10 mouse cellular contexts compared by ENCODE assay signal in the genomic region with DNA sequence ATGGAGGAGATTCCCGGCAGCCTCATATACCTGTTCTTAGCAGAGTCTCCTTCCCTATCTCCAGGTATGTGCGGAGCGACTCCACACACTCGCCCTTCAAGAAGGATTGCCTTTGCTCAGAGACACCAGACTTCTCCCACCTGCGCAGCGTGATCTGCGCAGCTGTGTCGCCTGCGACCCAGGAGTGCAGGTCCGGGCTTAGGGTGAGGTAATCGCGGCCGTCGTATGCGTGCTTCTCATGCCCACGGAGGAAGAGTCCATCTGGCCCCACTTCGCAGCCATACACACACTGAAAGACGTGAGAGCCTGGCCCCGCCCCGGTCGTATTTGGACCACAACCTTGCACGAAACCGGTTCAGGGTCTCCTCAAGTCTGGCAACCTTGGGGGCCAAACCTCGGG. TPM values are rescaled to one million over a fixed set of nuclear protein-coding genes. Genes with fewer than 3 reads are reported as not detected.
DNase-seq lines count a peak whose midpoint lies in the region; ATAC-seq lines count a peak whose summit lies in the region.
"Had no signal": no experiment of that assay in that cellular context is flagged by ENCODE, and none has a peak within 500 bp of the region (broad histone marks: within the 10 kb centered on the region; RNA-seq: fewer than 3 reads in every experiment).

No protein-coding gene starts in this region.

- peak overlapping the region; percentile 22; the same call in 1 of the 2 replicates for H3K4me2 ChIP-seq in neural tube, embryonic 11.5 days (ENCODE audit: low read depth)
- peak overlapping the region; percentile 49 for H3K4me2 ChIP-seq in limb, embryonic 13.5 days (replicated peaks)

- H3K27me3 ChIP-seq in heart, embryonic 10.5 days (ENCODE audit: insufficient read depth, poor library complexity, severe bottlenecking): peaks cover 40% of the 10 kb centered on the region
- H3K27me3 ChIP-seq in neural tube, embryonic 11.5 days (ENCODE audit: control insufficient read depth, insufficient read depth, low read length): peaks cover 16% of the 10 kb centered on the region
- H3K27me3 ChIP-seq in limb, embryonic 13.5 days: peaks cover 37% of the 10 kb centered on the region

- H3K9me3 ChIP-seq in heart, embryonic 10.5 days: no peaks in the 10 kb centered on the region
- no peaks in the 10 kb centered on the region for H3K9me3 ChIP-seq in neural tube, embryonic 11.5 days (ENCODE audit: control insufficient read depth, low read length)
- no peaks in the 10 kb centered on the region for H3K9me3 ChIP-seq in limb, embryonic 13.5 days

- H3K27ac ChIP-seq in heart, embryonic 10.5 days: no peak overlapping the region
- no peak overlapping the region for H3K27ac ChIP-seq in neural tube, embryonic 11.5 days (ENCODE audit: low read depth, low read length)
- no peak overlapping the region for H3K27ac ChIP-seq in limb, embryonic 13.5 days

- no peak for DNase-seq in heart, embryonic 10.5 days (ENCODE audit: low spot score)
- DNase-seq in heart, postnatal 25 days (ENCODE audit: low spot score): no peak
- DNase-seq in neural tube, embryonic 11.5 days (ENCODE audit: low spot score): no peak
- no peak for DNase-seq in neural tube, embryonic 10.5 days (ENCODE audit: extremely low spot score, low spot score)
- no peak for DNase-seq in adrenal gland, postnatal 25 days
- no peak for DNase-seq in frontal cortex, postnatal 14 days (ENCODE audit: low spot score in 2 of 2)
- DNase-seq in layer of hippocampus, adult 9-10 months (ENCODE audit: low spot score): no peak
- DNase-seq: cerebellum, postnatal 10 days had no signal

- intact Hi-C loops in heart, postnatal 25 days (cut with DNase I): no loop called here

- WGBS in heart, embryonic 10.5 days: 3% methylated on average over 24 of the region's 24 CpGs
- 6% methylated on average over 24 of the region's 24 CpGs for WGBS in neural tube, embryonic 11.5 days
- 5% methylated on average over 24 of the region's 24 CpGs for WGBS in limb, embryonic 13.5 days

- H3K9ac ChIP-seq in neural tube, embryonic 11.5 days (ENCODE audit: low read length): no peak overlapping the region
- H3K9ac ChIP-seq in limb, embryonic 13.5 days: no peak overlapping the region; the same call in 1 of the 2 replicates

- no peak for ATAC-seq in neural tube, embryonic 11.5 days (ENCODE audit: insufficient read depth, low FRiP score, low TSS enrichment)
- ATAC-seq in limb, embryonic 13.5 days (ENCODE audit: low FRiP score, low read depth): no peak

- peaks cover 5% of the 10 kb centered on the region; the same call in 1 of the 2 replicates for H3K4me1 ChIP-seq in heart, embryonic 10.5 days
- 0 out of 2 replicates have a peak, but pooled peaks cover 3% of the 10 kb centered on the region for H3K4me1 ChIP-seq in neural tube, embryonic 11.5 days (ENCODE audit: control insufficient read depth, insufficient read depth, low read length)
- 0 out of 2 replicates have a peak, but pooled peaks cover 7% of the 10 kb centered on the region for H3K4me1 ChIP-seq in limb, embryonic 13.5 days

- no peaks in the 10 kb centered on the region for H3K36me3 ChIP-seq in heart, embryonic 10.5 days
- H3K36me3 ChIP-seq in neural tube, embryonic 11.5 days (ENCODE audit: control insufficient read depth, insufficient read depth, low read length): no peaks in the 10 kb centered on the region
- H3K36me3 ChIP-seq in limb, embryonic 13.5 days: no peaks in the 10 kb centered on the region

- peak overlapping the region; percentile 54 for H3K4me3 ChIP-seq in heart, embryonic 10.5 days
- H3K4me3 ChIP-seq in neural tube, embryonic 11.5 days (ENCODE audit: low read depth, low read length): no peak overlapping the region
- H3K4me3 ChIP-seq in limb, embryonic 13.5 days: peak overlapping the region; percentile 25

RNA-seq across cellular contexts. Expression of gene H2-M5, which starts 0.9 kb away (rescaled TPM):
- 0.27 and 0.39 TPM in 2 replicates for polyA plus RNA-seq in heart, embryonic 10.5 days (2016; fragmentation: Nextera tagmentation; extraction: Ambion mirVana)
- not detected for total RNA-seq in heart, postnatal 25 days (2021)
- polyA plus RNA-seq in neural tube, embryonic 11.5 days (2014; fragmentation: Nextera tagmentation; extraction: Ambion mirVana): 0.59 and 1.1 TPM in 2 replicates
- polyA plus RNA-seq in limb, embryonic 13.5 days (2015; fragmentation: Nextera tagmentation; extraction: Ambion mirVana): 1.3 TPM in 2 replicates
- not detected in 2 replicates for total RNA-seq in adrenal gland, postnatal 25 days (2021)

RNA-seq across cellular contexts. Expression of gene 2410137M14Rik, which starts 7.4 kb away (rescaled TPM):
- polyA plus RNA-seq in heart, embryonic 10.5 days (2016; fragmentation: Nextera tagmentation; extraction: Ambion mirVana): 0.19 and 0.32 TPM in 2 replicates
- under 1 TPM; 0.49 to 0.61 TPM for total RNA-seq in heart, postnatal 25 days (2021)
- polyA plus RNA-seq in neural tube, embryonic 11.5 days (2014; fragmentation: Nextera tagmentation; extraction: Ambion mirVana): not detected in 2 replicates
- polyA plus RNA-seq in limb, embryonic 13.5 days (2015; fragmentation: Nextera tagmentation; extraction: Ambion mirVana): not detected in 2 replicates
- not detected in 2 replicates for total RNA-seq in adrenal gland, postnatal 25 days (2021)
- polyA plus RNA-seq: gonadal fat pad, adult 2 months had no signal

RNA-seq across cellular contexts. Expression of gene Zfp57, which starts 12.5 kb away (rescaled TPM):
- polyA plus RNA-seq in heart, embryonic 10.5 days (2016; fragmentation: Nextera tagmentation; extraction: Ambion mirVana): 65.9 and 84.5 TPM in 2 replicates
- 1 to 10 TPM; 1.6 to 2.9 TPM for total RNA-seq in heart, postnatal 25 days (2021)
- 128 and 135 TPM in 2 replicates for polyA plus RNA-seq in neural tube, embryonic 11.5 days (2014; fragmentation: Nextera tagmentation; extraction: Ambion mirVana)
- 136 and 138 TPM in 2 replicates for polyA plus RNA-seq in limb, embryonic 13.5 days (2015; fragmentation: Nextera tagmentation; extraction: Ambion mirVana)
- total RNA-seq in adrenal gland, postnatal 25 days (2021): 2.5 and 3.8 TPM in 2 replicates

RNA-seq across cellular contexts. Expression of gene Znrd1as, which starts 30.1 kb away (rescaled TPM):
- 7.7 and 10.3 TPM in 2 replicates for polyA plus RNA-seq in heart, embryonic 10.5 days (2016; fragmentation: Nextera tagmentation; extraction: Ambion mirVana)
- 10 to 100 TPM; 11.2 to 14.7 TPM for total RNA-seq in heart, postnatal 25 days (2021)
- 7.8 and 8.1 TPM in 2 replicates for polyA plus RNA-seq in neural tube, embryonic 11.5 days (2014; fragmentation: Nextera tagmentation; extraction: Ambion mirVana)
- 5.7 and 5.8 TPM in 2 replicates for polyA plus RNA-seq in limb, embryonic 13.5 days (2015; fragmentation: Nextera tagmentation; extraction: Ambion mirVana)
- 16.5 and 21.2 TPM in 2 replicates for total RNA-seq in adrenal gland, postnatal 25 days (2021)

RNA-seq across cellular contexts. Expression of gene Znrd1, which starts 30.1 kb away (rescaled TPM):
- 45.2 and 55.4 TPM in 2 replicates for polyA plus RNA-seq in heart, embryonic 10.5 days (2016; fragmentation: Nextera tagmentation; extraction: Ambion mirVana)
- total RNA-seq in heart, postnatal 25 days (2021): 10 to 100 TPM; 25.9 to 27.4 TPM
- polyA plus RNA-seq in neural tube, embryonic 11.5 days (2014; fragmentation: Nextera tagmentation; extraction: Ambion mirVana): 84.7 and 90.2 TPM in 2 replicates
- polyA plus RNA-seq in limb, embryonic 13.5 days (2015; fragmentation: Nextera tagmentation; extraction: Ambion mirVana): 111 and 117 TPM in 2 replicates
- total RNA-seq in adrenal gland, postnatal 25 days (2021): 33.8 and 41.3 TPM in 2 replicates
